10 mouse cellular contexts compared by ENCODE assay signal in genomic region chr15:37041214-37041613, GRCm38 (mm10). TPM values are rescaled to one million over a fixed set of nuclear protein-coding genes. Genes with fewer than 3 reads are reported as not detected.
DNase-seq lines count a peak whose midpoint lies in the region; ATAC-seq lines count a peak whose summit lies in the region.
"Had no signal": no experiment of that assay in that cellular context is flagged by ENCODE, and none has a peak within 500 bp of the region (broad histone marks: within the 10 kb centered on the region; RNA-seq: fewer than 3 reads in every experiment).

No protein-coding gene starts in this region.

- H3K4me1 ChIP-seq in limb, embryonic 10.5 days: peaks cover 10% of the 10 kb centered on the region

- no peak for ATAC-seq in megakaryocyte progenitor cell, adult 5-6 weeks (replicated peaks; ENCODE audit: poor library complexity)

- no peaks in the 10 kb centered on the region for H3K9me3 ChIP-seq in limb, embryonic 10.5 days (replicated peaks)

- no peak overlapping the region for H3K27ac ChIP-seq in limb, embryonic 10.5 days

- H3K27me3 ChIP-seq in limb, embryonic 10.5 days (ENCODE audit: low read depth, poor library complexity, severe bottlenecking): no peaks in the 10 kb centered on the region

- peak; percentile 79 for DNase-seq in kidney, adult 11 months
- DNase-seq in kidney, postnatal 10 days: no peak
- DNase-seq in adrenal gland, postnatal 36 days: peak; percentile 11 to 43
- peak; percentile 27 to 42 for DNase-seq in cerebellum, postnatal 36 days
- DNase-seq in layer of hippocampus, postnatal 14 days (ENCODE audit: low spot score in 2 of 2): peak; percentile 60 to 76
- no peak for DNase-seq in limb, embryonic 10.5 days (ENCODE audit: low spot score)
- no peak for DNase-seq in retina, postnatal 1 day
- DNase-seq: lung, embryonic 14.5 days; thymus, postnatal 25 days had no signal

- 94% methylated on average over 5 of the region's 5 CpGs for WGBS in limb, embryonic 10.5 days

- no peaks in the 10 kb centered on the region for H3K36me3 ChIP-seq in limb, embryonic 10.5 days

- no peak overlapping the region for H3K4me3 ChIP-seq in limb, embryonic 10.5 days

RNA-seq across cellular contexts. Expression of gene Zfp706, which starts 33.6 kb away (rescaled TPM):
- total RNA-seq in adrenal gland, postnatal 36 days (2021): 100 to 1,000 TPM; 203 to 216 TPM
- total RNA-seq in layer of hippocampus, postnatal 14 days (2021): 100 to 1,000 TPM; 293 to 299 TPM
- polyA plus RNA-seq in limb, embryonic 10.5 days (2016; fragmentation: Nextera tagmentation; extraction: Ambion mirVana): 509 and 547 TPM in 2 replicates
- 403 and 471 TPM in 2 replicates for total RNA-seq in megakaryocyte progenitor cell, adult 5-6 weeks (2015)
- total RNA-seq in megakaryocyte progenitor cell, adult 5-6 weeks (2017): 93.6 and 95.9 TPM in 2 replicates

Comparison
In these comparisons a context has a peak if more than half of its experiments do, and no peak if none do; other contexts are left out.
1. DNase-seq: peak in kidney, adult 11 months (single experiment), adrenal gland, postnatal 36 days (2 of 2), cerebellum, postnatal 36 days (2 of 2) and layer of hippocampus, postnatal 14 days (2 of 2); none in kidney, postnatal 10 days (single experiment), limb, embryonic 10.5 days (single experiment) and retina, postnatal 1 day (single experiment).